Mouse (Mus musculus) 3T3-L1 (cell line): ENCODE measurements at regions not wholly inside any gene's neighbourhood (a gene's known extent, or its start where the extent isn't known, plus 50 kb on each side); places are given as distances from the start of the nearest gene placed in this dataset.

Source experiments
- DNase-seq: peaks from one replicate; pipeline ENCODE4 v3.0.0-alpha.2; 2015; ENCODE audit warnings: low read depth, low spot score

GRCm38 (mm10) chrX:21828975-21829374 lies 84.1 kb upstream of the Gm28269 start:
- peak; percentile 71 for DNase-seq

- no peak for DNase-seq
Observed at GRCm38 (mm10) chrX:21809212-21809611, 64.3 kb upstream of the Gm28269 start.

DNA sequence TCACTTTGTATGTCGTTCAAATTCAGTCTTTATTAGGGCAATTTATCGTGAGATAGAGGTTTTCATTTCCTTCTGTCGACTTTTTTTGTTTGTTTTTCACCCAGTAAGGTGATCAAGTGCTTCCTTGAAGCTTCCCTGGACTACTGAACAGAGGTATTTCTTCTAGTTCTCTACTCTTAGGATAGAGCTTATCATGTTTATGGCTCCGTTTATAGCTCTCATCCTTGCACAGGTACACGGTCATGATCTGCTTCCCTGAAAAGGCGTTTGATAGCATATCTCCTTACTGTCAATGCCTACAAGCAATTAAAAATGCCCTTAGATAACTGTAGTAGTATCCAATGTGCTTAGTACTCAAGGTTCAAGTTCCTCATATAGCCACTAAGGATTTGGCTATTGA lies 56.9 kb upstream of the Gm28269 start:
- DNase-seq: no peak
